ENCODE assay signal across 8 mouse cellular contexts in the genomic region with DNA sequence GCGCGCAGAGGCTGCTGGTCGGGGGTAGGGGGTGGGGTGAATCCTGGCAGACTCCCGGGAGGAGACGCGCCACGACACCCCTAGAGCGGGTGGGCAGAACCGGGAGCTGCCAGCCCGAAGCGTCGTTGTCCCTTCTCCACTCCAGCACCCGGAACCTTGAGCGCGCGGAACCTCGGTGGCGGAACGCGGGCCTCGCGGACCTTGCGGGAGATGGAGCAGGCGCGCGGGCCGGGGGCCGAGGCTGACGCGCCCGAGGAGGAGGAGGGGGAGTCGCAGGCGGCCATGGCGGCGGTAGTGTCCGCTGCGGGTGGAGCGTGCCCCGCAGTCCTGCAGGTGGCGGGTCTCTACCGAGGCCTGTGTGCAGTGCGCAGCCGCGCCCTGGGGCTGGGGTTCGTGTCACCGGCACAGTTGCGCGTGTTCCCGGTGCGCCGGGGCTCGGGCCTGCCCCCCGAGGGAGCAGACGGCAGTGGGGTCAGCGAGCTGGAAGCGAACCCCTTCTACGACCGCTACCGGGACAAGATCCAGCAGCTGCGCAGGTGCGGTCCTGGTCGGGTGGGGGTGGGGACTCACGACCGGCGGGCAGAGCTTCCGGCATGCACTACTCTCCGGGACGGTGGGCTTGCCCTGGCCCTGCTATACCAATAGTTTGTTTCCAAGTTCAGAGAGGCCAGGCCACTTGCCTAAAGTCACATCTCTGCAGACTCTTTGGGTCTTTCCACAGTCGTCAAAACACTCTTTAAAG. TPM values are rescaled to one million over a fixed set of nuclear protein-coding genes. Genes with fewer than 3 reads are reported as not detected.
DNase-seq lines count a peak whose midpoint lies in the region; ATAC-seq and TF ChIP-seq lines count a peak whose summit lies in the region.

A gene (plus strand): TSS at position 44 of the 742 bp plus-strand sequence.

- TF ChIP-seq EP300 in lung, postnatal 0 days (IDR thresholded peaks at IDR 0.05): no peak

- H3K27ac ChIP-seq in hindbrain, embryonic 10.5 days: peak within 1 kb of the TSS; percentile 93
- H3K27ac ChIP-seq in lung, postnatal 0 days (ENCODE audit: low read length): peak within 1 kb of the TSS; percentile 69

- peak within 1 kb of the TSS; percentile 87 for H3K4me3 ChIP-seq in hindbrain, embryonic 10.5 days
- H3K4me3 ChIP-seq in lung, postnatal 0 days (ENCODE audit: low read depth, low read length): peak within 1 kb of the TSS; percentile 76

- peak within 1 kb of the TSS; percentile 82 for H3K4me2 ChIP-seq in lung, postnatal 0 days (replicated peaks; ENCODE audit: low read depth, low read length)

- H3K4me1 ChIP-seq in hindbrain, embryonic 10.5 days (replicated peaks): peaks cover 20% of the 10 kb centered on the region
- H3K4me1 ChIP-seq in lung, postnatal 0 days (ENCODE audit: insufficient read depth, low read depth, low read length): no peaks in the 10 kb centered on the region

- TF ChIP-seq CTCF in lung, postnatal 0 days (IDR thresholded peaks at IDR 0.05): peak; percentile 44

- WGBS in hindbrain, embryonic 10.5 days: under 1% methylated on average over 69 of the region's 69 CpGs
- under 1% methylated on average over 34 of the region's 69 CpGs for whole genome bisulfite sequencing in lung, postnatal 0 days

- peaks cover 12% of the 10 kb centered on the region; the same call in 1 of the 2 replicates for H3K36me3 ChIP-seq in hindbrain, embryonic 10.5 days
- peaks cover 12% of the 10 kb centered on the region; the same call in 1 of the 2 replicates for H3K36me3 ChIP-seq in lung, postnatal 0 days (ENCODE audit: insufficient read depth, low read length)

- peak; percentile 83 for DNase-seq in Muller cell, postnatal 12 days (ENCODE audit: inconsistent ontology term)
- DNase-seq in cerebellum, adult 9-10 months: peak; percentile 76
- DNase-seq in frontal cortex, adult 2 months (ENCODE audit: extremely low spot score in 1 of 2, low spot score in 1 of 2): peak; percentile 25 to 86
- peak; percentile 76 for DNase-seq in hindbrain, embryonic 10.5 days (ENCODE audit: low spot score)
- peak; percentile 76 for DNase-seq in layer of hippocampus, adult 9-11 months
- DNase-seq in lung, postnatal 0 days (ENCODE audit: low spot score): peak; percentile 72
- peak; percentile 71 for DNase-seq in ovary, postnatal 14 days (ENCODE audit: low spot score)
- DNase-seq in thymus, postnatal 10 days (ENCODE audit: low spot score in 2 of 2): peak; percentile 59 to 75

- H3K27me3 ChIP-seq in hindbrain, embryonic 10.5 days (ENCODE audit: insufficient read depth, poor library complexity, severe bottlenecking): no peaks in the 10 kb centered on the region
- no peaks in the 10 kb centered on the region for H3K27me3 ChIP-seq in lung, postnatal 0 days (replicated peaks; ENCODE audit: insufficient read depth, low read length)

- peak; percentile 83 for ATAC-seq in lung, postnatal 0 days

- peak within 1 kb of the TSS; percentile 60 for H3K9ac ChIP-seq in lung, postnatal 0 days (replicated peaks; ENCODE audit: low read depth)

- no peaks in the 10 kb centered on the region for H3K9me3 ChIP-seq in hindbrain, embryonic 10.5 days
- no peaks in the 10 kb centered on the region for H3K9me3 ChIP-seq in lung, postnatal 0 days (ENCODE audit: low read length)

RNA-seq across cellular contexts. Expression of the gene that starts here (rescaled TPM):
- polyA plus RNA-seq in frontal cortex, adult 2 months (2012; rRNA removed): 65.8 and 66.9 TPM in 2 replicates
- 38.3 and 49.9 TPM in 2 replicates for polyA plus RNA-seq in hindbrain, embryonic 10.5 days (2016; fragmentation: Nextera tagmentation; extraction: Ambion mirVana)
- 30.0 and 30.5 TPM in 2 replicates for polyA plus RNA-seq in lung, postnatal 0 days (2015; fragmentation: Nextera tagmentation; extraction: Ambion mirVana)

Comparison
In these comparisons a context has a peak if more than half of its experiments do, and no peak if none do; other contexts are left out.
1. Peak in every context shown above with its lines: DNase-seq, ATAC-seq, H3K4me3 ChIP-seq and H3K27ac ChIP-seq.